Mouse (Mus musculus) liver, postnatal 0 days (tissue): ENCODE measurements around the gene Cd81. TPM values are rescaled to one million over a fixed set of nuclear protein-coding genes. Genes with fewer than 3 reads are reported as not detected.

ENCODE experiments used
- ATAC-seq: fragments of 200-750 bp; cut with Nextera tagmentation; 2 replicates; pipeline ENCODE4 v1.8.0; 2017; ENCODE audit warnings: mild to moderate bottlenecking, moderate library complexity
- DNase-seq: peaks from one replicate; pipeline ENCODE4 v3.0.0-alpha.2; 2016
- H3K27ac ChIP-seq: fragments of 300-500 bp; sonication (generic); 2 replicates; pipeline ENCODE4 v1.5.1; 2014; ENCODE audit warnings: antibody characterized with exemption, moderate library complexity, mild to moderate bottlenecking, low read depth
- H3K27me3 ChIP-seq: fragments of 300-500 bp; sonication (generic); 2 replicates; pipeline ENCODE4 v1.6.1; 2014; ENCODE audit warnings: low read length, control low read depth, mixed read lengths; ENCODE audit not compliant: insufficient read depth
- H3K36me3 ChIP-seq: fragments of 300-500 bp; sonication (generic); replicated peaks from 2 replicates; pipeline ENCODE4 v1.6.1; 2014; ENCODE audit warnings: mild to moderate bottlenecking, control low read depth, low read length, moderate library complexity, mixed read lengths; ENCODE audit not compliant: insufficient read depth
- H3K4me1 ChIP-seq: fragments of 300-500 bp; sonication (generic); 2 replicates; pipeline ENCODE4 v1.6.1; 2014; ENCODE audit warnings: antibody characterized with exemption, mild to moderate bottlenecking, control low read depth; ENCODE audit not compliant: insufficient read depth
- H3K4me2 ChIP-seq: fragments of 300-500 bp; sonication (generic); 2 replicates; pipeline ENCODE4 v1.6.1; 2014; ENCODE audit warnings: low read depth, mild to moderate bottlenecking, low read length, moderate library complexity, mixed read lengths
- H3K4me3 ChIP-seq: fragments of 300-500 bp; sonication (generic); 2 replicates; pipeline ENCODE4 v1.5.1; 2014; ENCODE audit warnings: low read depth, low read length
- H3K9ac ChIP-seq: fragments of 300-500 bp; sonication (generic); replicated peaks from 2 replicates; pipeline ENCODE4 v1.6.1; 2014; ENCODE audit warnings: mild to moderate bottlenecking, moderate library complexity
- H3K9me3 ChIP-seq: fragments of 300-500 bp; sonication (generic); 2 replicates; pipeline ENCODE4 v1.6.1; 2016; ENCODE audit warnings: mild to moderate bottlenecking, control low read depth, low read length, mixed read lengths
- CTCF ChIP-seq: sonication (generic); IDR thresholded peaks from 2 replicates; pipeline ENCODE4 v1.5.1; 2016; ENCODE audit warnings: antibody characterized with exemption, low read depth
- EP300 ChIP-seq: IDR thresholded peaks from 2 replicates; pipeline ENCODE4 v1.6.1; 2016; ENCODE audit warnings: antibody characterized with exemption, low read depth, mild to moderate bottlenecking
- WGBS: fragments of 180-500 bp; shearing (Covaris S2); extraction: QIAGEN DNeasy Blood & Tissue Kit; methylation state at CpG from one replicate; pipeline ENCODE4 v1.1.7; 2014; ENCODE audit not compliant: insufficient replicate concordance; 5-methylcytosine and 5-hydroxymethylcytosine counted together
- polyA plus RNA-seq: library from polyadenylated mRNA; unstranded; fragments of >200 nt; fragmentation: Nextera tagmentation; extraction: Ambion mirVana; gene quantifications from 2 replicates; pipeline ENCODE4 v1.2.1, GENCODE M21; 2015

The Cd81 gene
- polyA plus RNA-seq, 1 experiment from 2014 or later, result 231 TPM

- Histone ChIP-seq H3K9me3 (no peaks in the 10 kb centered on the region), H3K4me3 (peak overlapping the region; percentile 58), H3K9ac (peak overlapping the region; percentile 81), H3K4me1 (peaks cover 48% of the 10 kb centered on the region), H3K27me3 (no peaks in the 10 kb centered on the region), H3K4me2 (peak overlapping the region; percentile 87), H3K36me3 (no peaks in the 10 kb centered on the region; the same call in 1 of the 2 replicates), H3K27ac (peak overlapping the region; percentile 97)
- DNase-seq (peak; percentile 95), ATAC-seq (peak; percentile 62)
- WGBS, result 18% methylated on average over 17 of the region's 17 CpGs
- TF ChIP-seq EP300 (no peak), CTCF (peak; percentile 98)
Measured at GRCm38 (mm10) chr7:143007599-143008369, 44.8 kb upstream of the Cd81 start.

GRCm38 (mm10) chr7:143008370-143008926 is 44.1 kb upstream of the Cd81 start:
- H3K27me3 ChIP-seq, result no peaks in the 10 kb centered on the region
- peak overlapping the region; percentile 87 for H3K4me2 ChIP-seq
- DNase-seq (peak; percentile 45), ATAC-seq (peak; percentile 4; the same call in 1 of the 2 replicates)
- 41% methylated on average over 8 of the region's 8 CpGs for WGBS
- TF ChIP-seq EP300, result no peak
- no peak; the same call in 1 of the 2 replicates for TF ChIP-seq CTCF
- H3K36me3 ChIP-seq, result no peaks in the 10 kb centered on the region; the same call in 1 of the 2 replicates
- H3K4me3 ChIP-seq, result peak overlapping the region; percentile 58
- peak overlapping the region; percentile 81 for H3K9ac ChIP-seq
- H3K9me3 ChIP-seq, result no peaks in the 10 kb centered on the region
- H3K27ac ChIP-seq, result peak overlapping the region; percentile 97
- H3K4me1 ChIP-seq, result peaks cover 41% of the 10 kb centered on the region

- no peak for ATAC-seq
- Histone ChIP-seq H3K4me1 (peaks cover 34% of the 10 kb centered on the region), H3K9ac (peak overlapping the region; percentile 81), H3K4me2 (peak overlapping the region; percentile 87), H3K36me3 (no peaks in the 10 kb centered on the region; the same call in 1 of the 2 replicates), H3K27ac (peak overlapping the region; percentile 97), H3K9me3 (no peaks in the 10 kb centered on the region), H3K4me3 (peak overlapping the region; percentile 58; the same call in 1 of the 2 replicates), H3K27me3 (no peaks in the 10 kb centered on the region)
- 64% methylated on average over 3 of the region's 4 CpGs for WGBS
- no peak for TF ChIP-seq CTCF
- TF ChIP-seq EP300, result no peak
- DNase-seq, result no peak
Measured at GRCm38 (mm10) chr7:143008996-143009665, 43.4 kb upstream of the Cd81 start.

DNA sequence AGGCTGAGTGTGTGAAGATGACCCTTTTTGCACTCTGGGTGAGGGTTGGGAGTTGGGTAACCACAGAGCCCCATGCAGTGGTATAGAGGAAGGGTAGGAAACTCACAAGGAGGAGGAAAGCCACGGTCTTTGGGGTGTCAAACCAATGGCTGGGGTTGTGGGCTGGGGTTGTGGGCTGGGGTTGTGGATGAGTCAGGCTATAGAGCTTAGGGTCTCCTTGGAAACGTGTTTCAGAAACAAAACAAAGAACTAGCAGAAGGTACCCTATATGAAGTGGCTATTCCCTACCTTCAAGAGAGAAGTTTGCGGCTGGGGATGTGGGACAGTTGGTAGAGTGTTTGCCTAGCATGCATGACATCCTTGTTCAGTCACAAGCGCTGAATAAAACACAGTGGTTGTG is 42.5 kb upstream of the Cd81 start:
- Histone ChIP-seq H3K4me2 (no peak overlapping the region), H3K9ac (no peak overlapping the region), H3K4me3 (no peak overlapping the region), H3K36me3 (no peaks in the 10 kb centered on the region; the same call in 1 of the 2 replicates), H3K27ac (no peak overlapping the region), H3K27me3 (no peaks in the 10 kb centered on the region), H3K9me3 (no peaks in the 10 kb centered on the region), H3K4me1 (peaks cover 26% of the 10 kb centered on the region)
- ATAC-seq (no peak), DNase-seq (no peak)
- WGBS, result 70% methylated on average over 4 of the region's 4 CpGs
- no peak for TF ChIP-seq EP300
- no peak for TF ChIP-seq CTCF

GRCm38 (mm10) chr7:143011226-143011625 is 41.3 kb upstream of the Cd81 start:
- Histone ChIP-seq H3K4me2 (no peak overlapping the region), H3K4me1 (peaks cover 32% of the 10 kb centered on the region), H3K4me3 (no peak overlapping the region), H3K36me3 (no peaks in the 10 kb centered on the region; the same call in 1 of the 2 replicates), H3K27me3 (no peaks in the 10 kb centered on the region), H3K27ac (no peak overlapping the region), H3K9ac (no peak overlapping the region), H3K9me3 (no peaks in the 10 kb centered on the region)
- WGBS, result 90% methylated on average over 1 of the region's 1 CpGs
- no peak for ATAC-seq
- no peak for TF ChIP-seq CTCF
- TF ChIP-seq EP300, result no peak
- DNase-seq, result no peak

DNA sequence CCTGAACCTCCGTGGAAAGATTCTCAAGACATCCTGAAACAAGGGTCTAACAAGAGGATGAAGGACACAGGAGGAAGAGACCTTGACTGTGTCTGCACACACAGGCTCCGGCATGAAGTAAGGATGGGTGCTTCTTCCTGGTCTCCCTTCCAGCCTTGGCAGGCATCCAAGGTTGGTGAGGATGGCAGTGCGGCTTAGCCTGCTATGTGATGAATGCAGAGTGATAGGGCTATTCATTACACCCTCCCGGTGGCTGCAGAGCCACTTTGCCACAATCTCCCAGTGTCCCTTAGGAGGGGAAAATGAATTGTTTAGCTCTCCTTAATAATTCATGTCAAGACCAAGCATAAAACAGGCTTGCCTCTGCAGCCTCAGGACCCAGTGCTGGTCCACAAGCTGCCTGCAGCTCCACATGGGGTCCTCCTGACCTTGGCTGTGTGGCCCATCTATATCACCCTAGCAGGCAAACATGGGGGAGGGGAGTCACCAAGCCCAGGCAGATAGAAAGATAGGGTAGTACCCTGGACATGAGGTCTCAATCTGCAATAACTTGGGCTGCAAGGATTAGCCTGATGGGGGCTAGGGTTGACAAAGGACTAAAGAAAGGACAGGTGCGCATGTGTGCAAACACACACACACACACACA is 40.2 kb upstream of the Cd81 start:
- DNase-seq, result no peak

More for the DNA sequence above, 40.2 kb upstream of the Cd81 start:
- H3K4me2 ChIP-seq, result no peak overlapping the region
- no peak for ATAC-seq
- TF ChIP-seq EP300 (no peak), CTCF (no peak)
- no peaks in the 10 kb centered on the region; the same call in 1 of the 2 replicates for H3K36me3 ChIP-seq
- H3K4me3 ChIP-seq, result no peak overlapping the region
- H3K27me3 ChIP-seq, result no peaks in the 10 kb centered on the region
- no peaks in the 10 kb centered on the region for H3K9me3 ChIP-seq
- peaks cover 33% of the 10 kb centered on the region for H3K4me1 ChIP-seq
- 76% methylated on average over 5 of the region's 5 CpGs for WGBS
- no peak overlapping the region for H3K27ac ChIP-seq
- no peak overlapping the region for H3K9ac ChIP-seq
